ENCODE assay signal across 25 mouse cellular contexts in the genomic region with DNA sequence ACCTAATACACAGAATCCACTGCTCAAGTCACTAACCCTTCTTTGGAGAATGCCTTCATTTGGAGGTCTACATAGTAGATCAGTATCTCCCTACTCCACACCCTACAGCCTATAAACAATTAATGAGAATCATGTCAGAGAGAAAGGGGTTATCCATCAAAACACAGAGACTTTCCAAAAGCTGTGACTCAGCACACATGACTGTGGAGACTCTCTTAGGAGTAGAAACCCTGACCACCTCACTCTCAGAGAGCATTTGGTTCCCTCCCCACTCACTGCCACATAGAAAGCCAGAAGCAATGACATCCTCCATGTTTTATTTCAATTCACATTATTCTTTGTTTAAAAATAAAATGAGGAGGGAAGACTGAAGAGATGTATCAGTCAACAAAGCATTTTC.
DNase-seq lines count a peak whose midpoint lies in the region; ATAC-seq and TF ChIP-seq lines count a peak whose summit lies in the region.
"Had no signal": no experiment of that assay in that cellular context is flagged by ENCODE, and none has a peak within 500 bp of the region (broad histone marks: within the 10 kb centered on the region; RNA-seq: fewer than 3 reads in every experiment).

No protein-coding gene starts in this region.

- TF ChIP-seq CTCF in liver, adult 2 months (IDR thresholded peaks at IDR 0.05; ENCODE audit: low read depth, low read length), result no peak

- DNase-seq in heart, adult 11 months, result peak; percentile 55
- no peak for DNase-seq in heart, embryonic 10.5 days (ENCODE audit: low spot score)
- DNase-seq in liver, adult 2 months (ENCODE audit: extremely low read depth, low read depth, low spot score), result no peak
- DNase-seq in liver, embryonic 11.5 days (ENCODE audit: low spot score), result no peak
- DNase-seq in 3T3-L1 (ENCODE audit: low read depth, low spot score), result peak; percentile 61
- DNase-seq in adipocyte (ENCODE audit: low spot score), result peak; percentile 16
- no peak for DNase-seq in adrenal gland, adult 18-20 months (ENCODE audit: low spot score in 2 of 2)
- DNase-seq: adrenal gland, adult 2 months; adrenal gland, postnatal 14 days; cerebellum, adult 11 months; cerebellum, adult 2 months; cerebellum, adult 9-11 months; cerebellum, postnatal 25 days; forebrain, postnatal 0 days; gastrocnemius, postnatal 36 days; heart, postnatal 4 days had no signal

- no peak for TF ChIP-seq POLR2A in liver, adult 2 months (IDR thresholded peaks at IDR 0.05; ENCODE audit: extremely low read depth, insufficient read depth, low read length)

- H3K4me1 ChIP-seq in heart, embryonic 10.5 days, result peaks cover 49% of the 10 kb centered on the region
- H3K4me1 ChIP-seq in liver, adult 2 months (ENCODE audit: control insufficient read depth, insufficient read depth, low read length), result peaks cover 24% of the 10 kb centered on the region
- no peaks in the 10 kb centered on the region; the same call in none of the 2 replicates for H3K4me1 ChIP-seq in liver, embryonic 11.5 days (replicated peaks; ENCODE audit: control insufficient read depth, insufficient read depth, low read length)

- no peaks in the 10 kb centered on the region for H3K27me3 ChIP-seq in heart, embryonic 10.5 days (ENCODE audit: insufficient read depth, poor library complexity, severe bottlenecking)
- H3K27me3 ChIP-seq in liver, adult 2 months (ENCODE audit: control insufficient read depth, insufficient read depth, low read length), result no peaks in the 10 kb centered on the region
- H3K27me3 ChIP-seq in liver, embryonic 11.5 days (replicated peaks; ENCODE audit: control insufficient read depth, insufficient read depth, low read length), result no peaks in the 10 kb centered on the region
- H3K27me3 ChIP-seq: embryonic facial prominence, embryonic 12.5 days; embryonic facial prominence, embryonic 15.5 days had no signal

- peaks cover 47% of the 10 kb centered on the region for H3K79me2 ChIP-seq in liver, adult 2 months (ENCODE audit: control insufficient read depth, insufficient read depth, low read length)

- H3K9ac ChIP-seq in liver, adult 2 months (ENCODE audit: low read depth, low read length), result no peak overlapping the region
- no peak overlapping the region for H3K9ac ChIP-seq in liver, embryonic 11.5 days (ENCODE audit: low read depth, low read length)
- H3K9ac ChIP-seq: embryonic facial prominence, embryonic 12.5 days; embryonic facial prominence, embryonic 15.5 days; forebrain, postnatal 0 days; hindbrain, embryonic 14.5 days had no signal

- H3K9me3 ChIP-seq in heart, embryonic 10.5 days, result no peaks in the 10 kb centered on the region
- H3K9me3 ChIP-seq in liver, embryonic 11.5 days (ENCODE audit: control insufficient read depth, low read length), result no peaks in the 10 kb centered on the region
- H3K9me3 ChIP-seq: embryonic facial prominence, embryonic 12.5 days; embryonic facial prominence, embryonic 15.5 days had no signal

- H3K27ac ChIP-seq in heart, embryonic 10.5 days, result no peak overlapping the region
- peak overlapping the region; percentile 54 for H3K27ac ChIP-seq in liver, adult 2 months (replicated peaks; ENCODE audit: insufficient read depth, low read depth, low read length)
- H3K27ac ChIP-seq in liver, embryonic 11.5 days (ENCODE audit: low read depth, low read length), result no peak overlapping the region
- H3K27ac ChIP-seq: embryonic facial prominence, embryonic 12.5 days; embryonic facial prominence, embryonic 15.5 days; hindbrain, embryonic 14.5 days; hindbrain, postnatal 0 days had no signal

- H3K4me2 ChIP-seq in liver, embryonic 11.5 days, result no peak overlapping the region
- H3K4me2 ChIP-seq: embryonic facial prominence, embryonic 12.5 days; embryonic facial prominence, embryonic 15.5 days; hindbrain, embryonic 14.5 days had no signal

- H3K4me3 ChIP-seq in heart, embryonic 10.5 days, result no peak overlapping the region
- no peak overlapping the region for H3K4me3 ChIP-seq in liver, adult 2 months (ENCODE audit: insufficient read depth, low read depth, low read length)
- no peak overlapping the region for H3K4me3 ChIP-seq in liver, embryonic 11.5 days (ENCODE audit: low read depth, low read length)
- H3K4me3 ChIP-seq: embryonic facial prominence, embryonic 12.5 days; embryonic facial prominence, embryonic 15.5 days had no signal

- H3K36me3 ChIP-seq in heart, embryonic 10.5 days, result peaks cover 6% of the 10 kb centered on the region; the same call in 1 of the 2 replicates
- no peaks in the 10 kb centered on the region for H3K36me3 ChIP-seq in liver, adult 2 months (ENCODE audit: control insufficient read depth, insufficient read depth, low read length)
- H3K36me3 ChIP-seq in liver, embryonic 11.5 days (ENCODE audit: control insufficient read depth, insufficient read depth, low read length), result no peaks in the 10 kb centered on the region
- H3K36me3 ChIP-seq: embryonic facial prominence, embryonic 12.5 days had no signal

- ATAC-seq in liver, embryonic 11.5 days (replicated peaks; ENCODE audit: low FRiP score), result no peak
- ATAC-seq: activated CD4-positive, CD25-positive, alpha-beta regulatory T cell, adult 4 months; CD4-positive, CD25-positive, alpha-beta regulatory T cell, adult 4 months; forebrain, embryonic 14.5 days; forebrain, postnatal 0 days; hindbrain, postnatal 0 days; inflammation-experienced regulatory T-cells, adult 6 months; intestine, postnatal 0 days had no signal

Comparison
In these comparisons a context has a peak if more than half of its experiments do, and no peak if none do; other contexts are left out.
1. DNase-seq: peak in heart, adult 11 months (single experiment), 3T3-L1 (single experiment) and adipocyte (single experiment); none in heart, embryonic 10.5 days (single experiment), liver, adult 2 months (single experiment), liver, embryonic 11.5 days (single experiment) and adrenal gland, adult 18-20 months (0 of 2).